8 mouse cellular contexts compared by ENCODE assay signal in genomic region chr9:58554056-58554907, GRCm38 (mm10). TPM values are rescaled to one million over a fixed set of nuclear protein-coding genes. Genes with fewer than 3 reads are reported as not detected.
A peak's percentile ranks its signal among the peaks of the same experiment; 100 is the strongest.
DNase-seq lines count a peak whose midpoint lies in the region; ATAC-seq and TF ChIP-seq lines count a peak whose summit lies in the region.

No protein-coding gene starts in this region.

- peak overlapping the region; percentile 99 for H3K9ac ChIP-seq in hindbrain, embryonic 14.5 days
- peak overlapping the region; percentile 98 for H3K9ac ChIP-seq in midbrain, embryonic 14.5 days (replicated peaks; ENCODE audit: low read length)

- H3K4me1 ChIP-seq in hindbrain, embryonic 14.5 days (replicated peaks; ENCODE audit: control insufficient read depth, insufficient read depth, low read length): peaks cover 22% of the 10 kb centered on the region
- peaks cover 35% of the 10 kb centered on the region for H3K4me1 ChIP-seq in midbrain, embryonic 14.5 days (ENCODE audit: control insufficient read depth, insufficient read depth, low read length)

- peak; percentile 52 for ATAC-seq in hindbrain, embryonic 14.5 days (ENCODE audit: low FRiP score)
- ATAC-seq in midbrain, embryonic 14.5 days (ENCODE audit: low FRiP score, low TSS enrichment): no peak; the same call in 1 of the 2 replicates
- ATAC-seq in activated CD4-positive, CD25-positive, alpha-beta regulatory T cell, adult 4 months: no peak

- peak overlapping the region; percentile 93 for H3K27ac ChIP-seq in gastrocnemius, adult 2 months
- H3K27ac ChIP-seq in hindbrain, embryonic 14.5 days: peak overlapping the region; percentile 99
- H3K27ac ChIP-seq in midbrain, embryonic 14.5 days (replicated peaks; ENCODE audit: low read depth, low read length): peak overlapping the region; percentile 99

- no peaks in the 10 kb centered on the region for H3K36me3 ChIP-seq in hindbrain, embryonic 14.5 days (replicated peaks; ENCODE audit: control insufficient read depth, insufficient read depth)
- no peaks in the 10 kb centered on the region for H3K36me3 ChIP-seq in midbrain, embryonic 14.5 days (ENCODE audit: control insufficient read depth, insufficient read depth, low read length)

- intact Hi-C loops in gastrocnemius, adult 2 months (cut with DNase I): no loop called here
- intact Hi-C loops in left cerebral cortex, postnatal 36 days (cut with DNase I): no loop called here

- peak overlapping the region; percentile 90 for H3K4me3 ChIP-seq in gastrocnemius, adult 2 months
- peak overlapping the region; percentile 89 for H3K4me3 ChIP-seq in hindbrain, embryonic 14.5 days (replicated peaks; ENCODE audit: low read length)
- H3K4me3 ChIP-seq in midbrain, embryonic 14.5 days (replicated peaks; ENCODE audit: low read depth, low read length): peak overlapping the region; percentile 85

- H3K4me2 ChIP-seq in hindbrain, embryonic 14.5 days (replicated peaks): peak overlapping the region; percentile 79
- H3K4me2 ChIP-seq in midbrain, embryonic 14.5 days (ENCODE audit: low read length): peak overlapping the region; percentile 80

- no peaks in the 10 kb centered on the region for H3K27me3 ChIP-seq in hindbrain, embryonic 14.5 days (ENCODE audit: control insufficient read depth, insufficient read depth, low read length)
- H3K27me3 ChIP-seq in midbrain, embryonic 14.5 days (ENCODE audit: control insufficient read depth, insufficient read depth, low read length): no peaks in the 10 kb centered on the region

- no peaks in the 10 kb centered on the region for H3K9me3 ChIP-seq in hindbrain, embryonic 14.5 days (ENCODE audit: control insufficient read depth, low read length)
- H3K9me3 ChIP-seq in midbrain, embryonic 14.5 days (ENCODE audit: control insufficient read depth, low read length): no peaks in the 10 kb centered on the region

- WGBS in hindbrain, embryonic 14.5 days: 14% methylated on average over 20 of the region's 23 CpGs
- WGBS in midbrain, embryonic 14.5 days: 16% methylated on average over 23 of the region's 23 CpGs

- TF ChIP-seq CTCF in gastrocnemius, adult 2 months (IDR thresholded peaks at IDR 0.05): no peak

- DNase-seq in gastrocnemius, adult 2 months: no peak
- DNase-seq in gastrocnemius, postnatal 25 days: no peak
- DNase-seq in 3T3-L1 (ENCODE audit: low read depth, low spot score): peak; percentile 85
- DNase-seq in embryo, embryonic 11.5 days (ENCODE audit: low read depth, low spot score): peak; percentile 17
- peak; percentile 59 for DNase-seq in hindbrain, embryonic 14.5 days (ENCODE audit: low spot score)
- DNase-seq in midbrain, embryonic 14.5 days: peak; percentile 71
- DNase-seq in left cerebral cortex, postnatal 36 days (ENCODE audit: low spot score in 2 of 2): no peak

RNA-seq across cellular contexts. Expression of gene Cd276, which starts 1.0 kb away (rescaled TPM):
- 10 to 100 TPM in 1 of 2 experiments, 1 to 10 TPM in 1; 9.2 to 10.2 TPM for total RNA-seq in gastrocnemius, adult 2 months (2021)
- 10 to 100 TPM; 10.1 TPM for total RNA-seq in gastrocnemius, postnatal 25 days (2021)
- polyA plus RNA-seq in hindbrain, embryonic 14.5 days (2014; fragmentation: Nextera tagmentation; extraction: Ambion mirVana): 33.4 and 37.6 TPM in 2 replicates
- polyA plus RNA-seq in midbrain, embryonic 14.5 days (2014; fragmentation: Nextera tagmentation; extraction: Ambion mirVana): 33.2 and 38.1 TPM in 2 replicates
- polyA plus RNA-seq in activated CD4-positive, CD25-positive, alpha-beta regulatory T cell, adult 4 months (2017; shearing (Covaris generic)): not detected
- total RNA-seq in left cerebral cortex, postnatal 36 days (2021): 1 to 10 TPM; 8.7 to 8.8 TPM

RNA-seq across cellular contexts. Expression of gene Nptn, which starts 27.8 kb away (rescaled TPM):
- total RNA-seq in gastrocnemius, adult 2 months (2021): 100 to 1,000 TPM; 102 to 114 TPM
- 10 to 100 TPM; 92.9 to 99.0 TPM for total RNA-seq in gastrocnemius, postnatal 25 days (2021)
- polyA plus RNA-seq in hindbrain, embryonic 14.5 days (2014; fragmentation: Nextera tagmentation; extraction: Ambion mirVana): 209 and 250 TPM in 2 replicates
- 179 and 180 TPM in 2 replicates for polyA plus RNA-seq in midbrain, embryonic 14.5 days (2014; fragmentation: Nextera tagmentation; extraction: Ambion mirVana)
- 100 to 1,000 TPM; 106 to 119 TPM for polyA plus RNA-seq in activated CD4-positive, CD25-positive, alpha-beta regulatory T cell, adult 4 months (2017; shearing (Covaris generic))
- total RNA-seq in left cerebral cortex, postnatal 36 days (2021): 1,000 to 10,000 TPM in 1 of 2 experiments, 100 to 1,000 TPM in 1; 963 to 1,027 TPM

Comparison
In these comparisons a context has a peak if more than half of its experiments do, and no peak if none do; other contexts are left out.
1. DNase-seq: peak in 3T3-L1 (single experiment), embryo, embryonic 11.5 days (single experiment), hindbrain, embryonic 14.5 days (single experiment) and midbrain, embryonic 14.5 days (single experiment); none in gastrocnemius, adult 2 months (single experiment), gastrocnemius, postnatal 25 days (single experiment) and left cerebral cortex, postnatal 36 days (0 of 2).
2. RNA of gene Nptn, which starts 27.8 kb away (total RNA-seq): 963 to 1,027 TPM in left cerebral cortex, postnatal 36 days; 102 to 114 TPM in gastrocnemius, adult 2 months and 92.9 to 99.0 TPM in gastrocnemius, postnatal 25 days; every median in the first group is over 4 times any median in the second.
3. Peak in every context shown above with its lines, with median percentiles within 50 percentile points of each other: H3K27ac ChIP-seq and H3K4me3 ChIP-seq.